Mouse (Mus musculus) small intestine, adult 2 months (tissue): ENCODE measurements around the gene Pigq.

Source experiments
- CTCF ChIP-seq: fragments of 200-500 bp; IDR thresholded peaks from 2 replicates; pipeline ENCODE4 v1.5.1; 2012; ENCODE audit warnings: low read depth, mild to moderate bottlenecking, control low read depth, inconsistent platforms, low read length, moderate library complexity, mixed read lengths; ENCODE audit not compliant: insufficient replicate concordance, insufficient read length; ENCODE audit errors: extremely low read depth
- POLR2A ChIP-seq: fragments of 200-500 bp; IDR thresholded peaks from 2 replicates; pipeline ENCODE4 v1.6.1; 2012; ENCODE audit warnings: low read depth, mild to moderate bottlenecking, control low read depth, inconsistent platforms, low read length, moderate library complexity

DNA sequence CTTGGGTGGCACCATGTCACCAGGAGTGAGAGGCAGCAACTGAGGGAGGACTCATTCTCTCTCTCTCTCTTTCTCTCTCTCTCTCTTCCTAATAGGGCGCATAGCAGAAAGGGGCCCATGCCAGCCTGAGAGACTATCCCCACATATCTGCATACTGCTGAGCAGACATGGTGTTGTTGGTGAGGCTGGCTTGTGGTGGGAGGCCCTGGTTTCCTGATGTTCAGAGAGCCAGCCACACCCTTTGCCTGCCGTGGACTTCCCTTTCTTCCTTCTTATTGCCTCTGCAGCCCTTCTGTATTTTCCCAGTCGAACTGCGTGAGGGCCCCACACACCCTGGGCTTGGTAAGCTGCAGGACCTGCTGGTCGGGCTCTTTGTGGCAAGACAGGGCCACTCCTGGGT lies 45.6 kb upstream of the Pigq start:
- TF ChIP-seq CTCF (no peak), POLR2A (no peak)
